24 mouse cellular contexts compared by ENCODE assay signal in genomic region chr15:97905281-97905680, GRCm38 (mm10). TPM values are rescaled to one million over a fixed set of nuclear protein-coding genes. Genes with fewer than 3 reads are reported as not detected.
A peak's percentile ranks its signal among the peaks of the same experiment; 100 is the strongest.
DNase-seq lines count a peak whose midpoint lies in the region; ATAC-seq and TF ChIP-seq lines count a peak whose summit lies in the region.
"Had no signal": no experiment of that assay in that cellular context is flagged by ENCODE, and none has a peak within 500 bp of the region (broad histone marks: within the 10 kb centered on the region; RNA-seq: fewer than 3 reads in every experiment).

No protein-coding gene starts in this region.

- peak; percentile 79 for DNase-seq in kidney, adult 11 months
- peak; percentile 75 to 78 for DNase-seq in kidney, adult 8-10 months
- DNase-seq in kidney, postnatal 10 days: no peak
- peak; percentile 51 to 86 for DNase-seq in kidney, postnatal 25 days
- DNase-seq in lung, adult 18-20 months: no peak
- DNase-seq: adrenal gland, adult 8-10 months; adrenal gland, postnatal 25 days; cerebellum, adult 11-12 months; cerebellum, adult 8-10 months; cerebellum, postnatal 36 days; embryo, embryonic 11 days; gastrocnemius, adult 2 months; gastrocnemius, postnatal 14 days; heart, adult 11 months had no signal

- 78% methylated on average over 6 of the region's 6 CpGs for WGBS in kidney, embryonic 15.5 days
- WGBS in small intestine, adult 2 months: 35% methylated on average over 6 of the region's 6 CpGs

- TF ChIP-seq POLR2A in small intestine, adult 2 months (IDR thresholded peaks at IDR 0.05; ENCODE audit: low read depth, low read length): no peak

- H3K4me2 ChIP-seq in kidney, embryonic 15.5 days: no peak overlapping the region
- H3K4me2 ChIP-seq: embryonic facial prominence, embryonic 13.5 days; forebrain, embryonic 12.5 days; forebrain, embryonic 15.5 days; heart, embryonic 11.5 days; hindbrain, embryonic 12.5 days had no signal

- peaks cover 52% of the 10 kb centered on the region for H3K4me1 ChIP-seq in kidney, embryonic 15.5 days
- peaks cover 19% of the 10 kb centered on the region for H3K4me1 ChIP-seq in small intestine, adult 2 months (ENCODE audit: control insufficient read depth, insufficient read depth, insufficient read length, low read length)

- H3K36me3 ChIP-seq in kidney, embryonic 15.5 days: no peaks in the 10 kb centered on the region
- H3K36me3 ChIP-seq in small intestine, adult 2 months (ENCODE audit: control insufficient read depth, insufficient read depth, low read length): peaks cover 5% of the 10 kb centered on the region; the same call in 1 of the 2 replicates
- H3K36me3 ChIP-seq: embryonic facial prominence, embryonic 10.5 days; embryonic facial prominence, embryonic 13.5 days; forebrain, embryonic 12.5 days; forebrain, embryonic 15.5 days; hindbrain, embryonic 12.5 days had no signal

- peaks cover 23% of the 10 kb centered on the region for H3K27me3 ChIP-seq in kidney, embryonic 15.5 days
- no peaks in the 10 kb centered on the region for H3K27me3 ChIP-seq in small intestine, adult 2 months (ENCODE audit: control insufficient read depth, insufficient read depth, low read length)

- ATAC-seq in kidney, embryonic 15.5 days (replicated peaks; ENCODE audit: low FRiP score): no peak
- ATAC-seq: activated CD4-positive, CD25-positive, alpha-beta regulatory T cell, adult 4 months; forebrain, embryonic 15.5 days had no signal

- H3K27ac ChIP-seq in kidney, embryonic 15.5 days: no peak overlapping the region
- H3K27ac ChIP-seq in small intestine, adult 2 months (ENCODE audit: insufficient read depth, low read depth, low read length): peak overlapping the region; percentile 97
- H3K27ac ChIP-seq: embryonic facial prominence, embryonic 10.5 days; embryonic facial prominence, embryonic 13.5 days; forebrain, embryonic 12.5 days; forebrain, embryonic 15.5 days; gastrocnemius, adult 2 months; hindbrain, embryonic 12.5 days had no signal

- TF ChIP-seq CTCF in small intestine, adult 2 months (IDR thresholded peaks at IDR 0.05; ENCODE audit: extremely low read depth, insufficient read length, insufficient replicate concordance, low read depth, low read length): no peak

- H3K9ac ChIP-seq in kidney, embryonic 15.5 days: no peak overlapping the region
- H3K9ac ChIP-seq: embryonic facial prominence, embryonic 13.5 days; forebrain, embryonic 12.5 days; forebrain, embryonic 15.5 days; hindbrain, embryonic 12.5 days had no signal

- no peaks in the 10 kb centered on the region for H3K9me3 ChIP-seq in kidney, embryonic 15.5 days (replicated peaks)
- H3K9me3 ChIP-seq: embryonic facial prominence, embryonic 10.5 days; embryonic facial prominence, embryonic 13.5 days; forebrain, embryonic 12.5 days; forebrain, embryonic 15.5 days; hindbrain, embryonic 12.5 days had no signal

- H3K4me3 ChIP-seq in kidney, embryonic 15.5 days (replicated peaks): no peak overlapping the region
- H3K4me3 ChIP-seq in small intestine, adult 2 months (ENCODE audit: low read depth, low read length): peak overlapping the region; percentile 97
- H3K4me3 ChIP-seq: embryonic facial prominence, embryonic 10.5 days; embryonic facial prominence, embryonic 13.5 days; erythroblast, embryonic 14.5 days; forebrain, embryonic 12.5 days; forebrain, embryonic 15.5 days; gastrocnemius, adult 2 months; hindbrain, embryonic 12.5 days had no signal

RNA-seq across cellular contexts. Expression of gene Vdr, which starts 5.1 kb away (rescaled TPM):
- polyA plus RNA-seq in kidney, embryonic 15.5 days (2015; fragmentation: Nextera tagmentation; extraction: Ambion mirVana): 6.5 and 7.2 TPM in 2 replicates
- polyA plus RNA-seq in small intestine, adult 2 months (2012; rRNA removed): 100 and 151 TPM in 2 replicates
- polyA plus RNA-seq: erythroblast, embryonic 14.5 days had no signal

RNA-seq across cellular contexts. Expression of gene Tmem106c, which starts 58.7 kb away (rescaled TPM):
- polyA plus RNA-seq in kidney, embryonic 15.5 days (2015; fragmentation: Nextera tagmentation; extraction: Ambion mirVana): 46.5 and 51.7 TPM in 2 replicates
- 7.1 and 8.6 TPM in 2 replicates for polyA plus RNA-seq in small intestine, adult 2 months (2012; rRNA removed)

Comparison
In these comparisons a context has a peak if more than half of its experiments do, and no peak if none do; other contexts are left out.
1. DNase-seq: peak in kidney, adult 11 months (single experiment), kidney, adult 8-10 months (2 of 2) and kidney, postnatal 25 days (2 of 2); none in kidney, postnatal 10 days (single experiment) and lung, adult 18-20 months (0 of 2).
2. RNA of gene Vdr, which starts 5.1 kb away (polyA plus RNA-seq): 100 to 151 TPM in small intestine, adult 2 months; 6.5 to 7.2 TPM in kidney, embryonic 15.5 days; every median in the first group is over 10 times any median in the second.